10 mouse cellular contexts compared by ENCODE assay signal in the genomic region with DNA sequence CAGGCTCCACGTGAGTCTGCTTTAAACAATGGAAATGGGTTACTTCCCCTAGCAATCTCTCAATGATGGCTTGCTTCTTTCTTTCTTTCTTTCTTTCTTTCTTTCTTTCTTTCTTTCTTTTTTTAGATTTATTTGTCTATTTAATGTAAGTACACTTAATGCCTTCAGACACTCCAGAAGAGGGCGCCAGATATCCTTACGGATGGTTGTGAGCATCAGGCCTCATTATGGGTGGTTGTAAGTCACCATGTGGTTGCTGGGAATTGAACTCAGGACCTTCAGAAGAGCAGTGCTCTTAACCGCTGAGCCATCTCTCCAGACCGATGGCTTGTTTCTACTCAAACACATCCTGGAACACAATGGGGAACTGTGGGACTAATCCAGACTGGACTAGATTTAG. TPM values are rescaled to one million over a fixed set of nuclear protein-coding genes. Genes with fewer than 3 reads are reported as not detected.
DNase-seq lines count a peak whose midpoint lies in the region; ATAC-seq and TF ChIP-seq lines count a peak whose summit lies in the region.
"Had no signal": no experiment of that assay in that cellular context is flagged by ENCODE, and none has a peak within 500 bp of the region (broad histone marks: within the 10 kb centered on the region; RNA-seq: fewer than 3 reads in every experiment).

No protein-coding gene starts in this region.

- no peak overlapping the region for H3K4me3 ChIP-seq in kidney, postnatal 0 days (replicated peaks; ENCODE audit: low read depth, low read length)
- no peak overlapping the region for H3K4me3 ChIP-seq in thymus, adult 2 months (ENCODE audit: control insufficient read depth, insufficient read depth, low read length)
- no peak overlapping the region for H3K4me3 ChIP-seq in forebrain, postnatal 0 days (ENCODE audit: low read depth, low read length)
- H3K4me3 ChIP-seq in forebrain, embryonic 14.5 days (ENCODE audit: low read depth, low read length), result no peak overlapping the region
- H3K4me3 ChIP-seq: hindbrain, embryonic 15.5 days; megakaryocyte, embryonic 14.5 days had no signal

- H3K27ac ChIP-seq in kidney, postnatal 0 days, result no peak overlapping the region
- H3K27ac ChIP-seq in thymus, adult 2 months (ENCODE audit: control insufficient read depth, insufficient read depth, low read length), result no peak overlapping the region
- H3K27ac ChIP-seq in forebrain, postnatal 0 days (ENCODE audit: low read depth, low read length), result no peak overlapping the region
- no peak overlapping the region for H3K27ac ChIP-seq in forebrain, embryonic 14.5 days (ENCODE audit: low read depth, low read length)
- H3K27ac ChIP-seq: hindbrain, embryonic 15.5 days had no signal

- WGBS in kidney, postnatal 0 days, result 76% methylated on average over 5 of the region's 5 CpGs
- 82% methylated on average over 5 of the region's 5 CpGs for WGBS in thymus, adult 2 months
- WGBS in forebrain, postnatal 0 days, result 60% methylated on average over 5 of the region's 5 CpGs
- 73% methylated on average over 5 of the region's 5 CpGs for WGBS in forebrain, embryonic 14.5 days

- no peak overlapping the region for H3K4me2 ChIP-seq in kidney, postnatal 0 days (ENCODE audit: low read length)
- H3K4me2 ChIP-seq in forebrain, postnatal 0 days (ENCODE audit: low read depth), result no peak overlapping the region
- H3K4me2 ChIP-seq in forebrain, embryonic 14.5 days (ENCODE audit: low read length), result no peak overlapping the region
- H3K4me2 ChIP-seq: hindbrain, embryonic 15.5 days had no signal

- ATAC-seq in kidney, postnatal 0 days (replicated peaks; ENCODE audit: low FRiP score, low read depth), result no peak
- ATAC-seq in forebrain, postnatal 0 days, result no peak
- no peak for ATAC-seq in forebrain, embryonic 14.5 days

- no peak overlapping the region for H3K9ac ChIP-seq in kidney, postnatal 0 days (ENCODE audit: low read depth, low read length)
- H3K9ac ChIP-seq in forebrain, postnatal 0 days, result no peak overlapping the region
- H3K9ac ChIP-seq in forebrain, embryonic 14.5 days (ENCODE audit: low read length), result no peak overlapping the region
- H3K9ac ChIP-seq: hindbrain, embryonic 15.5 days had no signal

- H3K4me1 ChIP-seq in kidney, postnatal 0 days (replicated peaks; ENCODE audit: insufficient read depth, low read length), result no peaks in the 10 kb centered on the region
- no peaks in the 10 kb centered on the region for H3K4me1 ChIP-seq in thymus, adult 2 months (replicated peaks; ENCODE audit: control insufficient read depth, insufficient read depth, low read length)
- H3K4me1 ChIP-seq in forebrain, postnatal 0 days (ENCODE audit: insufficient read depth), result 0 out of 2 replicates have a peak, but pooled peaks cover 3% of the 10 kb centered on the region
- peaks cover 5% of the 10 kb centered on the region; the same call in 1 of the 2 replicates for H3K4me1 ChIP-seq in forebrain, embryonic 14.5 days (ENCODE audit: control insufficient read depth, insufficient read depth, low read length)

- H3K36me3 ChIP-seq in kidney, postnatal 0 days (ENCODE audit: insufficient read depth, low read length), result no peaks in the 10 kb centered on the region
- no peaks in the 10 kb centered on the region for H3K36me3 ChIP-seq in thymus, adult 2 months (ENCODE audit: control insufficient read depth, insufficient read depth, low read length)
- H3K36me3 ChIP-seq in forebrain, postnatal 0 days (ENCODE audit: insufficient read depth), result no peaks in the 10 kb centered on the region
- no peaks in the 10 kb centered on the region for H3K36me3 ChIP-seq in forebrain, embryonic 14.5 days (ENCODE audit: control insufficient read depth, insufficient read depth, low read length)
- H3K36me3 ChIP-seq: hindbrain, embryonic 15.5 days had no signal

- TF ChIP-seq POLR2A in thymus, adult 2 months (IDR thresholded peaks at IDR 0.05; ENCODE audit: control insufficient read depth, extremely low read depth, insufficient read depth, low read length, poor library complexity), result no peak

- H3K9me3 ChIP-seq in kidney, postnatal 0 days (replicated peaks; ENCODE audit: low read length), result no peaks in the 10 kb centered on the region
- H3K9me3 ChIP-seq in forebrain, postnatal 0 days (ENCODE audit: low read length), result no peaks in the 10 kb centered on the region
- H3K9me3 ChIP-seq in forebrain, embryonic 14.5 days (replicated peaks; ENCODE audit: control insufficient read depth, low read length), result no peaks in the 10 kb centered on the region
- H3K9me3 ChIP-seq: hindbrain, embryonic 15.5 days had no signal

- no peak for DNase-seq in kidney, postnatal 0 days (ENCODE audit: low spot score)
- no peak for DNase-seq in kidney, adult 18-20 months
- peak; percentile 20 for DNase-seq in thymus, postnatal 4 days
- no peak for DNase-seq in thymus, adult 2 months
- DNase-seq in brain, adult 2 months (ENCODE audit: low read depth, low spot score), result peak; percentile 65
- no peak for DNase-seq in forebrain, postnatal 0 days
- DNase-seq in forebrain, embryonic 14.5 days (ENCODE audit: low spot score), result no peak
- DNase-seq: kidney, postnatal 14 days had no signal

- TF ChIP-seq CTCF in kidney, postnatal 0 days (IDR thresholded peaks at IDR 0.05; ENCODE audit: low read depth), result peak; percentile 17; the same call in 1 of the 2 replicates
- no peak for TF ChIP-seq CTCF in thymus, adult 2 months (IDR thresholded peaks at IDR 0.05; ENCODE audit: borderline replicate concordance, control insufficient read depth, extremely low read depth, insufficient read depth, low read length, poor library complexity)
- no peak for TF ChIP-seq CTCF in forebrain, postnatal 0 days (IDR thresholded peaks at IDR 0.05; ENCODE audit: low read depth)

- no peaks in the 10 kb centered on the region; the same call in 1 of the 2 replicates for H3K27me3 ChIP-seq in kidney, postnatal 0 days (ENCODE audit: insufficient read depth, low read length)
- no peaks in the 10 kb centered on the region for H3K27me3 ChIP-seq in thymus, adult 2 months (ENCODE audit: control insufficient read depth, insufficient read depth, low read length)
- no peaks in the 10 kb centered on the region for H3K27me3 ChIP-seq in forebrain, postnatal 0 days (ENCODE audit: insufficient read depth, low read length)
- no peaks in the 10 kb centered on the region for H3K27me3 ChIP-seq in forebrain, embryonic 14.5 days (replicated peaks; ENCODE audit: control insufficient read depth, insufficient read depth, low read length)
- H3K27me3 ChIP-seq: hindbrain, embryonic 15.5 days had no signal

RNA-seq across cellular contexts. Expression of gene Cpeb3, which starts 32.8 kb away (rescaled TPM):
- 2.1 and 2.7 TPM in 2 replicates for polyA plus RNA-seq in kidney, postnatal 0 days (2015; fragmentation: Nextera tagmentation; extraction: Ambion mirVana)
- 3.5 and 3.8 TPM in 2 replicates for polyA plus RNA-seq in thymus, adult 2 months (2012; rRNA removed)
- 12.9 and 18.1 TPM in 2 replicates for total RNA-seq in forebrain, postnatal 0 days (2014; rRNA removed)
- 3.9 and 7.9 TPM in 2 replicates for polyA plus RNA-seq in forebrain, postnatal 0 days (2015; fragmentation: Nextera tagmentation; extraction: Ambion mirVana)
- polyA plus RNA-seq in forebrain, embryonic 14.5 days (2014; fragmentation: Nextera tagmentation; extraction: Ambion mirVana), result 3.1 and 4.1 TPM in 2 replicates

RNA-seq across cellular contexts. Expression of gene March5, which starts 33.9 kb away (rescaled TPM):
- polyA plus RNA-seq in kidney, postnatal 0 days (2015; fragmentation: Nextera tagmentation; extraction: Ambion mirVana), result 96.4 and 98.2 TPM in 2 replicates
- 34.4 and 55.9 TPM in 2 replicates for polyA plus RNA-seq in thymus, adult 2 months (2012; rRNA removed)
- 94.9 and 102 TPM in 2 replicates for total RNA-seq in forebrain, postnatal 0 days (2014; rRNA removed)
- 118 and 122 TPM in 2 replicates for polyA plus RNA-seq in forebrain, postnatal 0 days (2015; fragmentation: Nextera tagmentation; extraction: Ambion mirVana)
- 127 and 143 TPM in 2 replicates for polyA plus RNA-seq in forebrain, embryonic 14.5 days (2014; fragmentation: Nextera tagmentation; extraction: Ambion mirVana)

Comparison
In these comparisons a context has a peak if more than half of its experiments do, and no peak if none do; other contexts are left out.
1. DNase-seq: peak in thymus, postnatal 4 days (single experiment) and brain, adult 2 months (single experiment); none in kidney, postnatal 0 days (single experiment), kidney, adult 18-20 months (single experiment), thymus, adult 2 months (single experiment), forebrain, postnatal 0 days (single experiment) and forebrain, embryonic 14.5 days (single experiment).